Mouse (Mus musculus) activated CD4-positive, CD25-positive, alpha-beta regulatory T cell, adult 9 weeks (primary cell): Measurements from ENCODE around the gene Csnk1e. TPM values are rescaled to one million over a fixed set of nuclear protein-coding genes. Genes with fewer than 3 reads are reported as not detected.

ENCODE experiments used
- polyA plus RNA-seq: library from polyadenylated mRNA; unstranded; fragments of 100-300 nt; shearing (Covaris generic); gene quantifications from one replicate; pipeline ENCODE4 v1.2.1, GENCODE M21; 2017

Csnk1e gene
- polyA plus RNA-seq = 7.7 TPM

DNA sequence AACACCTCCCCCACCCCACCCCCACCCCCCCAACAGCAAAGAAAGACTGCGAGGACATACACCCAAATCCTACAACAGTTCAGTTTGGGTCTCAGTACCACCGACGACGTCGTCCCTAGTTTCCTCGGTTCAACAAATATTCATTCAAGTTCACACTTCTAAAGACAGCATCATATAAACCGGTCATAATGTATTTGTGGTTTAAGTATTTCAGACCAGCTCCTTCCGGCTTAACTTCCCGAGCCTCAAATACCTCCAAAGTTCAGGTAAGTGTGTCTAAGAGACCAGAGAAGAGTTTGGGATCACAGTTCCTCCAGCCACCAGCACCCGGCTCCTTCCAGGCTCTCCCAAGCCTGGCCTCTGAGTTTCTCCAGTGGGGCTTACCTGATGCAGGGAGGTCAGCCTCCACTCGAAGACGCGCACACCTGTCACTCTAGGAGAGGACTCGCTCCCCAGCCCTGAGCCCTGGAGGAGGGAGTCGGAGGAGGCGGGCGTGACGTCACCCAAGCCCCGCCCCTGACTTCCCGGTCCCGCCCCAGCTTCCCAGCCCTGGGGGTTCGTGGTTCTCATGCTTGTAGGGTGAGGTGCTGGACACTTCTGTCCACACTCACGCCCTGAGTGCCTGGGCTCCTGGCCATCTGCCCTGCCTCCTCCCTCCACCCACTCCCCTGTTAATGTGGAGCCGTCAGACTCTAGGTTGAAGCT, at the start of gene Csnk1e:
TSS of gene Csnk1e (minus strand) at position 461 of the 705 bp plus-strand sequence.

DNA sequence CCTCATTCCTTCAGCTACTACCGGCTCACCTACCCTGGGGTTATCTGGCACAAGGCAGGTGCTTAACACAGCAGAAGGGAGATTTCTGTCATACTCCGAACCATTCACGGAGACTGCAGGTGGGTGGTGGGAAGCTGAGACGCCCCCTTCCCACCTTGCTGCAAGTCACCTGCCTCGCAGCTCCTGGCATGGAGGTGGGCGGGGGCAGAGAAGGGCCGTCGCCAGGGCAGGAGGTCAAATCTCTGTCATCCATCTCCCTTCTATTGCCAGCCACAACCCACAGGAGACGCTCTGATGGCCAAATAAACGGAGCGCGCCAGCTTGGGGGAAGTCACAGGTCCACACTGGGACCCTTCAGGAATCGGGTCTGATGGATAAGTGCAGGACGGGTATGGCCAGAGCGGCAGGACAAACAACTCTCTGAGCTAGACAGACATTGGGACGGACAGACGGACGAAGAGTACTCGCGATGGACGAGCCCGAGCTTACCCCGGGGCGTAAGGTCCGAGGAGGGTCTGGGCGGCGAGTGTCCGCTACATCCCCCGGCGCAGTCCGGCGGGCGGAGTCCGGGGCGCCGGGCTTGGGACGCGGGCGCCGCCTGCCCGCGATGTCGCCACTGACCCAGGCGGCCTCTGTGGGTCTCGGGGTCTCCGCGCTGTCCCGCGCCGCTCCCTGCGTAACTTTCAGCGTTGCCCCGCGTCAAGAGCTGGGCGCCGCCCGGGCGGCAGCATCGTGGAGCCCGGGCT, 49.5 kb upstream of the Csnk1e start, which contains the start of gene Kcnj4:
TSS of gene Kcnj4 (minus strand) at position 535 of the 746 bp plus-strand sequence.

DNA sequence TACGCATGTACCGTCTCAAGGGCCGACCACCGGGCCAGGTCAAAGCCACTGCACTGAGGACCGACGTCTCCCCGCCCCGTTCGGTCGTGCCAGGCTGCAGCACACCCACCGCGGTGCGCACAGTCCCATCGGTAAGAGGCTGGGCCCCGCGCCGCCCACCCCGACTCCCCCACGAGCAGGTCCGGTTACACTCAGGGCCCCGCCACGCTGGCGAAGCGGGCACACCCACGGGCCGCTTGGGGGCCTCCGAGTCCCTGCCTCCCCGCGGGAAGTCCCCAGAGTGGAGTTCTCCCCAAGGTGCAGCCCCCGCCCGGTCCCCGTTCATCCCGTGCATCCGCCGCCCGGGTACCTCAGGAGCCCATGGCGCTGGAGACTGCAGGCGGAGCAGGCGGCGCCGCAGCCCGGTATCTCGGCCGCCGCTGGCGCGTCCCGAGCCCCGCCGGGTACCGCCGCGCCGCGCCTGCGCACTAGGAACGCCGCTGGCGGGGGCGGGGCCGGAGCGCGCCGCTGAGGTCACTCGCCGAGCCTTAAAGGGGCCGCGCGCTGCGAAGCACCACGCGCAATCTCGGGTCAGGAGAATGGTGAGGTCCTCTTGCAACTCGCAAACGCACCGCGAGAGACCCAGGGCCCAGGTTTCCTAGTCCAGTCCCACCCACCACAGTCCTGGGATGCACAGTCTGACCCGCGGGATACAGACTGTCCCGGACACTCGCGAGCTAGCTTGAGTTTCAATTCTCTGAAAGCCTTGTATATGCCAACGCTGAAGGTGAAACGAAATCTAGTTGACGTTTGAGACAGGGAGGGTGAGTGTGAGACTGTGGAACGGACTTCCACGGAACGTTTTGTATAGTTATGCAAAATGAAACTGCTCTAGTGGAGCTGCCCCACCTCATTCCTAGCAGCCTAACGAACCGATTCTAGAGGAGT, 52.3 kb downstream of the Csnk1e start, which contains the start of gene Tmem184b:
TSS of gene Tmem184b (minus strand) at position 734 of the 927 bp plus-strand sequence.

Other genes starting within 250 kb of the Csnk1e start
- gene Pick1, start 226.4 kb downstream of the Csnk1e start, polyA plus RNA-seq = 44.4 TPM
- not detected for gene Gm49486, start 226.2 kb downstream of the Csnk1e start, polyA plus RNA-seq
- gene Slc16a8, start 200.8 kb downstream of the Csnk1e start, polyA plus RNA-seq = not detected
- gene Baiap2l2, start 170.0 kb downstream of the Csnk1e start, polyA plus RNA-seq = not detected
- 17.6 TPM for gene Pla2g6, start 127.2 kb downstream of the Csnk1e start, polyA plus RNA-seq
- gene Maff, start 108.9 kb downstream of the Csnk1e start, polyA plus RNA-seq = 0.18 TPM
- 37.2 TPM for gene Tmem184b, start 52.0 kb downstream of the Csnk1e start, polyA plus RNA-seq
- not detected for gene Kcnj4, start 49.7 kb upstream of the Csnk1e start, polyA plus RNA-seq
- 0.20 TPM for gene Kdelr3, start 60.8 kb upstream of the Csnk1e start, polyA plus RNA-seq
- gene Ddx17, start 91.2 kb upstream of the Csnk1e start, polyA plus RNA-seq = 28.7 TPM
- not detected for gene Dmc1, start 149.5 kb upstream of the Csnk1e start, polyA plus RNA-seq
- gene Fam227a, start 203.4 kb upstream of the Csnk1e start, polyA plus RNA-seq = 0.44 TPM
- 17.2 TPM for gene Cby1, start 203.6 kb upstream of the Csnk1e start, polyA plus RNA-seq
- 234 TPM for gene Tomm22, start 215.3 kb upstream of the Csnk1e start, polyA plus RNA-seq
- gene Josd1, start 232.4 kb upstream of the Csnk1e start, polyA plus RNA-seq = 2.6 TPM
- 60.9 TPM for gene Gtpbp1, start 235.3 kb upstream of the Csnk1e start, polyA plus RNA-seq